Mouse (Mus musculus) forebrain, embryonic 10.5 days (tissue): ENCODE measurements around the gene Lhfpl5. TPM values are rescaled to one million over a fixed set of nuclear protein-coding genes. Genes with fewer than 3 reads are reported as not detected.
A peak's percentile ranks its signal among the peaks of the same experiment; 100 is the strongest.
"Not testable (repeated sequence)": the region's sequence is repeated elsewhere in the genome, so short reads cannot be mapped to it uniquely, and the experiment has no call there.

ENCODE experiments used
- DNase-seq: peaks from one replicate; pipeline ENCODE4 v3.0.0-alpha.2; 2017; ENCODE audit warnings: low spot score; ENCODE audit errors: extremely low spot score
- H3K27ac ChIP-seq: fragments of 300-500 bp; sonication (generic); 2 replicates; pipeline ENCODE4 v1.5.1; 2016; ENCODE audit warnings: mild to moderate bottlenecking
- H3K27me3 ChIP-seq: fragments of 300-500 bp; sonication (generic); 2 replicates; pipeline ENCODE4 v1.6.1; 2016; ENCODE audit warnings: mild to moderate bottlenecking; ENCODE audit not compliant: poor library complexity, severe bottlenecking
- H3K36me3 ChIP-seq: fragments of 300-500 bp; sonication (generic); replicated peaks from 2 replicates; pipeline ENCODE4 v1.6.1; 2016; ENCODE audit warnings: mild to moderate bottlenecking, moderate library complexity
- H3K4me1 ChIP-seq: fragments of 300-500 bp; sonication (generic); 2 replicates; pipeline ENCODE4 v1.6.1; 2016
- H3K4me3 ChIP-seq: fragments of 300-500 bp; sonication (generic); 2 replicates; pipeline ENCODE4 v1.5.1; 2016; ENCODE audit warnings: mild to moderate bottlenecking, moderate library complexity
- H3K9me3 ChIP-seq: fragments of 300-500 bp; sonication (generic); 2 replicates; pipeline ENCODE4 v1.6.1; 2016; ENCODE audit warnings: mild to moderate bottlenecking, moderate library complexity
- WGBS: fragments of 180-500 bp; shearing (Covaris S2); methylation state at CpG from one replicate; pipeline ENCODE4 v1.1.7; 2016; 5-methylcytosine and 5-hydroxymethylcytosine counted together
- polyA plus RNA-seq: library from polyadenylated mRNA; unstranded; fragments of >200 nt; fragmentation: Nextera tagmentation; extraction: Ambion mirVana; gene quantifications from 2 replicates; pipeline ENCODE4 v1.2.1, GENCODE M21; 2016

Lhfpl5 gene
- polyA plus RNA-seq, 1 experiment from 2014 or later = 0.45 TPM

DNA sequence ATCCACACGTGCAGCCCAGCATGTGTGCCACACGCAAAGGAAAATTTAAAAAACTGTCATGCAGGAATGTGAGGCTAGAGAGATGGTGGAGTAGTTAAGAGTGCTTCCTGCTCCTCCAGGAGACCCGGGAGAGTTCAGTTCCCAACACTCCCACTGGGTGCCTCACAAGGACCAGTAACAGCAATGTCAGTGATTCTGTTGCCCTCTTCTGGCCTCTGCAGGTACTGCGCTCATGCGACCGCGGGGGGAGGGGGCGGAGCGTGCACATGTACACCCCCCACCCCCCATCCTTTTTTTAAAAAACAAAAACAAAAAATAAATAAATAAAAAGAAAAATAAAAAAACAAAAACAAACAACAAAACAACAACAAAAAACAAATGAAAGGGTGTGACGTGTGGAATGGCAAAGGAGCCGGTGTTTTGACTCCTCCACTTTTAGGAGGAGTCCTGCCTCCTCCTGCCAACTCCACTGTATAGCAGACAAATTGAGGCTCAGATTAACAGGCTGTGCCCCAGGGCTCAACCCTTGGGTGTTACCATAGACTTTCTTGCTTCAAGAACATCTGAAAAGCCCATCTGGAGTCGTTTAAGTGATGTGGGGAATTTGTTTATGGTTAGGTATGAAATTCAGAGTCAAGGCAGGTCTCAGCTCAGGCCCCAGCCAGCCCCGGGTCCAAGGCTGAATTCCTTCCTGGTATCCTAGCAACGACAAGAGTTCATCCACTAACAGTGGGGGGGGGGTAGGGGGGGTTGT is 22.2 kb upstream of the Lhfpl5 start:
- no peaks in the 10 kb centered on the region for H3K9me3 ChIP-seq
- peaks cover 42% of the 10 kb centered on the region for H3K4me1 ChIP-seq
- no peaks in the 10 kb centered on the region for H3K27me3 ChIP-seq
- 8% methylated on average over 14 of the region's 14 CpGs for WGBS
- no peak overlapping the region for H3K27ac ChIP-seq
- no peak overlapping the region for H3K4me3 ChIP-seq
- peak; percentile 71 for DNase-seq
- H3K36me3 ChIP-seq = no peaks in the 10 kb centered on the region

DNA sequence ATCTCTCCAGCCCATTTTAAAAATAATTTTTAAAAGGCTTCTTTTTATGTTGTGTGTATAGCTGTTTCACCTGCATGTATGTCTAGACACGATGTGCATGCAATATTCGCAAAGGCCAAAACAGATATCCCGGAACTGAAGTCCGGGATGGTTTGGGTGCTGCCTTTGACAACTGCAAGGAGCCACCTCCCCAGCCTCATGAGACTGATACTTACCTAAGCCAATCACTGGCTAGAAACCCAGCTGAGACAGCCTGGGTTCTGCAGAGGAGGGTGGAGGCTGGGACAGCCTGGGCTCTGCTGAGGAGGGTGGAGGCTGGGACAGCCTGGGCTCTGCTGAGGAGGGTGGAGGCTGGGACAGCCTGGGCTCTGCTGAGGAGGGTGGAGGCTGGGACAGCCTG is 21.4 kb upstream of the Lhfpl5 start:
- H3K4me3 ChIP-seq, DNase-seq, H3K27me3 ChIP-seq, H3K36me3 ChIP-seq, H3K9me3 ChIP-seq: not testable (repeated sequence)
- H3K27ac ChIP-seq = 0 out of 2 replicates have a peak overlapping the region, but pooled peaks have one; percentile 44
- WGBS = 89% methylated on average over 4 of the region's 4 CpGs
- peaks cover 42% of the 10 kb centered on the region for H3K4me1 ChIP-seq

- DNase-seq = no peak
- Histone ChIP-seq H3K9me3 (no peaks in the 10 kb centered on the region), H3K4me3 (no peak overlapping the region), H3K4me1 (peaks cover 45% of the 10 kb centered on the region), H3K36me3 (no peaks in the 10 kb centered on the region), H3K27ac (peak overlapping the region; percentile 16; the same call in 1 of the 2 replicates), H3K27me3 (no peaks in the 10 kb centered on the region)
- WGBS = 65% methylated on average over 6 of the region's 6 CpGs
These were observed 18.6 kb upstream of the Lhfpl5 start for GRCm38 (mm10) chr17:28556635-28557396.

DNA sequence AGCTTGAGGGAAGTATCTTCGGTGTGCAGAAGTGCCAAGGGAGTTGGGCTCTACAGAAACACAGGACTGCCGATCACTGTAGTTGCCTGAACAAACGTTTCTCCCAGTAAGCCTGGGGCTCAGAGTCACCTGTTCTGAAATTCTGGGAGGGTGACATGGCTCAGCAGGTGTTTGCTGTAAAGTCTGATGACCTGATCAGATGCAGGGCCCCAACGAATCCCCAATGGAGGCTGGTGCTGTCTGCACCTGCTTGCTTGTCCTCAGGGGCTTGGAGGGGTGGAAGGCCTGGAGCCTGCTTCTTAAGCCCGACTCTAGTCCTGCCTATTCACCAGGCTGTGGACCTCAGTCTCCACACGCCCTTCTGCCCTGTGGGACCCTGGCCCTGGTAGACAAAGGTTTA is 17.7 kb upstream of the Lhfpl5 start:
- 79% methylated on average over 6 of the region's 6 CpGs for WGBS
- no peak for DNase-seq
- H3K36me3 ChIP-seq = no peaks in the 10 kb centered on the region
- no peaks in the 10 kb centered on the region for H3K27me3 ChIP-seq
- peaks cover 46% of the 10 kb centered on the region for H3K4me1 ChIP-seq
- H3K9me3 ChIP-seq = no peaks in the 10 kb centered on the region
- no peak overlapping the region for H3K27ac ChIP-seq
- no peak overlapping the region for H3K4me3 ChIP-seq

DNA sequence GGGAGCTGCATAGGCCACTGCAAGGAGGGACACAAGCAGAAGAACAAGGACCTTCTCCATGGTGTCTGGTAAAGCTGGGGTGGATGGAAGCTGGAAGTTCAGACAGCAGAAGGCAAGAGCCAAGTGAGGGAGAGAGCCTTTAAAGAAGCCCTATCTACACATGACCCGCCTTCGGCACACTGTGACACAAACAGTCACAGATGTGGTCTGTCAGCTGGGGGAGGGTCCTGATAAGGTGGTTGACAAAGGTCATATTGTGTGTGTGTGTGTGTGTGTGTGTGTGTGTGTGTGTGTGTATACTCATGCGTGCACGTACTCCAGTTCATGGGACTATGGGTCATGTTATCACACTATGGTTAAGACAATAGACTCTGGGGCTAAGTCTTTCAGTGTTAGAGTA is 14.8 kb upstream of the Lhfpl5 start, which contains the start of gene Clps:
Clps (minus strand) TSS at position 169 of the 400 bp plus-strand sequence.
- Histone ChIP-seq H3K9me3 (no peaks in the 10 kb centered on the region), H3K4me3 (no peak within 1 kb of the TSS), H3K27me3 (no peaks in the 10 kb centered on the region), H3K27ac (no peak within 1 kb of the TSS; the same call in 1 of the 2 replicates), H3K36me3 (no peaks in the 10 kb centered on the region), H3K4me1 (peaks cover 26% of the 10 kb centered on the region)
- DNase-seq = no peak
- WGBS = 88% methylated on average over 4 of the region's 4 CpGs

DNA sequence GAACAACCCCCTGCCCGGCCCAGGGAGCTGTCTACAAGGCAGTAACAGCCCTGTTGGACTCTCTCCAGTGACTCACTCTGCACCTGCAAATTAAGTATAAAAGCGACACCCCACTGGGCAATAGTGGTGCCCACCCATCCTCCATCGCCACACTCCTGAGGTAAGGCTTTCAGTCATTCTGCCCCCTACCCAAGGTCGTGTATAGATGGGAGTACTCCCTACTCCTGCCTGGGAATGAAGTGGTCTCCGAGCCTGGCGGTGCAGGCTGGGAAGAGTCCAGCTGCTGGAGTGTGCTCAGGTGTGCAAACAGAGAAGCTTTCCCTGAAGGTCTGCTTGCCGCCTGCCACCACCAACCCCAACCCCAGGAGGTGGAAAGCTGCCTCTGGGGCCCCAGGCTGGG is 13.8 kb upstream of the Lhfpl5 start:
- no peak overlapping the region for H3K4me3 ChIP-seq
- no peak overlapping the region; the same call in 1 of the 2 replicates for H3K27ac ChIP-seq
- no peaks in the 10 kb centered on the region for H3K27me3 ChIP-seq
- 65% methylated on average over 7 of the region's 7 CpGs for WGBS
- peaks cover 16% of the 10 kb centered on the region for H3K4me1 ChIP-seq
- no peak for DNase-seq
- H3K9me3 ChIP-seq = no peaks in the 10 kb centered on the region
- no peaks in the 10 kb centered on the region for H3K36me3 ChIP-seq

GRCm38 (mm10) chr17:28565181-28565580 is 10.3 kb upstream of the Lhfpl5 start:
- Histone ChIP-seq H3K9me3 (no peaks in the 10 kb centered on the region), H3K27ac (no peak overlapping the region), H3K4me3 (no peak overlapping the region), H3K27me3 (no peaks in the 10 kb centered on the region), H3K4me1 (peaks cover 14% of the 10 kb centered on the region), H3K36me3 (no peaks in the 10 kb centered on the region)
- no peak for DNase-seq

DNA sequence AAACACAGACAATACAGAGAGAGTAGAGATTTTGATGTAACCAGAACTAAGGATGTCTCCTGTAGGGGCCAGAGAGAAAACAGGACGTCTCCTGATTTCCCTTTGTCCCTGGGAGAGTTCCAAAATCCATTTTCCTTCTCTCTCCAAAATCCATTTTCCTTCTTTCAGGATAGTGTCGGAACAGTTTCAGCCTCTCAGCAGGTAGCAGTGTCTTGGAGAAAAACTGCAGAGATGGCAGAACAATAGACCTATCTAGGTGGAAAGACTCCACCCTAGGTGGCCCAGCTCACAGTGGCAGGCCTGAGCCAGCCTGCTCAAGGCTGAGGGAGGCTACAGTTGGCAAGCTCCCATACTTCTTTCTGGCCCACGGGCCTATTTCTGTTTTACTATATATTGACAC is 7.9 kb upstream of the Lhfpl5 start:
- WGBS = 33% methylated on average over 3 of the region's 3 CpGs
- Histone ChIP-seq H3K27ac (no peak overlapping the region), H3K9me3 (no peaks in the 10 kb centered on the region), H3K4me3 (no peak overlapping the region), H3K4me1 (peaks cover 3% of the 10 kb centered on the region; the same call in 1 of the 2 replicates), H3K27me3 (no peaks in the 10 kb centered on the region), H3K36me3 (no peaks in the 10 kb centered on the region)
- no peak for DNase-seq

GRCm38 (mm10) chr17:28571868-28572267 is 3.6 kb upstream of the Lhfpl5 start:
- WGBS = 87% methylated on average over 3 of the region's 3 CpGs
- H3K4me1 ChIP-seq = peaks cover 14% of the 10 kb centered on the region
- no peak for DNase-seq

GRCm38 (mm10) chr17:28572521-28572920 is 2.9 kb upstream of the Lhfpl5 start:
- Histone ChIP-seq H3K4me3 (no peak overlapping the region), H3K4me1 (peaks cover 13% of the 10 kb centered on the region), H3K27ac (no peak overlapping the region), H3K27me3 (peaks cover 5% of the 10 kb centered on the region; the same call in 1 of the 2 replicates), H3K9me3 (no peaks in the 10 kb centered on the region), H3K36me3 (no peaks in the 10 kb centered on the region)
- DNase-seq = no peak
- 84% methylated on average over 7 of the region's 7 CpGs for WGBS

More at GRCm38 (mm10) chr17:28571868-28572267, 3.6 kb upstream of the Lhfpl5 start:
- no peak overlapping the region for H3K4me3 ChIP-seq
- no peaks in the 10 kb centered on the region for H3K36me3 ChIP-seq
- peaks cover 5% of the 10 kb centered on the region; the same call in 1 of the 2 replicates for H3K27me3 ChIP-seq
- no peak overlapping the region for H3K27ac ChIP-seq
- H3K9me3 ChIP-seq = no peaks in the 10 kb centered on the region

DNA sequence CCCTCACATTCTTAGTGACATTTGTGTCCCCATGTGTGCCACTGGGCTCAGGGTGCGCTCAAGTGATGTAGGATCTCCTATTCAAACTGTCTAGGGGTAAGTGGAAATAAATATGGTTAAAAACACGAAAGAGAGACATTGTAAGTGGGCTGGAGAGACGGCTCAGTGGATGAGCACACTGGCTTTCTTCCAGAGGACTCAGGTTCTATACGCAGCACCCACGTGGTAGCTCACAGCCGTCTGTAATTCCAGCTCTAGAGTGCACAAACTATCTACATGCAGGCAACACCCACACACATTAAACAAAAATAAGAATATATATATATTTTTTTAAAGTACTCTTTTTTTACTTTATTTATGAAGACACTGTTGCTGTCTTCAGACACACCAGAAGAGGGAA is 2.5 kb upstream of the Lhfpl5 start:
- no peaks in the 10 kb centered on the region for H3K36me3 ChIP-seq
- 85% methylated on average over 6 of the region's 6 CpGs for WGBS
- H3K4me3 ChIP-seq = no peak overlapping the region
- peaks cover 10% of the 10 kb centered on the region for H3K4me1 ChIP-seq
- no peaks in the 10 kb centered on the region for H3K9me3 ChIP-seq
- H3K27ac ChIP-seq = no peak overlapping the region
- DNase-seq = no peak
- H3K27me3 ChIP-seq = peaks cover 5% of the 10 kb centered on the region; the same call in 1 of the 2 replicates

- Histone ChIP-seq H3K9me3 (no peaks in the 10 kb centered on the region), H3K36me3 (no peaks in the 10 kb centered on the region), H3K4me3 (no peak overlapping the region), H3K27me3 (no peaks in the 10 kb centered on the region), H3K4me1 (peaks cover 15% of the 10 kb centered on the region), H3K27ac (no peak overlapping the region)
- WGBS = 6% methylated on average over 9 of the region's 9 CpGs
- DNase-seq = peak; percentile 65
These were observed 5.0 kb downstream of the Lhfpl5 start for GRCm38 (mm10) chr17:28580396-28580795.

DNA sequence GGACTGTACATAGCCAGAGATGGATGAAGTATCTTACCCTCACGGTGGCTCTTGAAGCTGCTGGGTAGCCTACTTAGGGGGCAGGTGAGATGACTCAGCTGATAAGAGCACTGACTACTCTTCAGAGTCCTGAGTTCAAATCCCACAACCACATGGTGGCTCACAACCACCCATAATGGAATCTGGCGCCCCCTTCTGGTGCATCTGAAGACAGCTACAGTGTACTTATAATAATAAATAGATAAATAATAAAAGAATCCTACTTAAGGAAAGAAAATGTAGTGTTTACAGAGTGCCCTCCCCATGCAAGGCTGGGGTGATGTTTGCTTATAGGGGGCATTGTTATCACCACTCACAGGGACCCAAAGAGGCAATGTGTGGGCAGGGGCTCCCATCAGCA is 5.6 kb downstream of the Lhfpl5 start:
- WGBS = 68% methylated on average over 2 of the region's 2 CpGs
- no peaks in the 10 kb centered on the region for H3K36me3 ChIP-seq
- peaks cover 8% of the 10 kb centered on the region; the same call in 1 of the 2 replicates for H3K4me1 ChIP-seq
- no peak for DNase-seq
- H3K27me3 ChIP-seq = no peaks in the 10 kb centered on the region
- no peak overlapping the region for H3K27ac ChIP-seq
- H3K9me3 ChIP-seq = no peaks in the 10 kb centered on the region
- H3K4me3 ChIP-seq = no peak overlapping the region
